Mouse (Mus musculus): ENCODE data around the gene H1fx. TPM values are rescaled to one million over a fixed set of nuclear protein-coding genes. Genes with fewer than 3 reads are reported as not detected.

The H1fx gene
- polyA plus RNA-seq, 1 experiment from 2014 or later = 17.3 TPM

DNA sequence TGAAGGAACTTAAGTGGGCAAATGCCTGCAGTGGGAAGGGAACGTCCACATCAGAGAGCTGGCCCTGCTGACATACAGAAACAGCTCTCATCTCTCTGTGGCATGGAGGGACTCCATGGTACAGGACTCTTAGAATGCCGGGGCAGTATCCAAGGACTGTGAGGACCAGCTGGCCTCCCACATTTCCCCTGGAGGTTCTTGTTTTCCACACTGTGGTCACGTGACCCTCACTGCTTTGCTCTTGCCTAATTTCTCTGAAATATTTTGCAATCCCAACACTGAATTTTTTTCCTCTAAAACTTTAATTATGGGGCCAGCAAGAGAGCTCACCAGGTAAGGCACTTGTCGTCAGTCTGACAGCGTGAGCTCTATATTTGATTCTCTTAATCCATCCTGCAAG lies 46.4 kb downstream of the H1fx start:
- H3K36me3 ChIP-seq (ENCODE audit: control insufficient read depth, insufficient read depth, low read length) = peaks cover 2% of the 10 kb centered on the region; the same call in 1 of the 2 replicates
- no peak overlapping the region for H3K9ac ChIP-seq (ENCODE audit: low read length)
- no peak for TF ChIP-seq CTCF (IDR thresholded peaks at IDR 0.05; ENCODE audit: low read depth)
- TF ChIP-seq EP300 (optimal IDR thresholded peaks at IDR 0.05) = no peak
- H3K27ac ChIP-seq (replicated peaks) = no peak overlapping the region
- H3K9me3 ChIP-seq (ENCODE audit: control insufficient read depth, low read length) = no peaks in the 10 kb centered on the region
- ATAC-seq (ENCODE audit: low FRiP score, low TSS enrichment) (no peak), DNase-seq (ENCODE audit: low spot score) (no peak)
- no peak overlapping the region for H3K4me3 ChIP-seq (ENCODE audit: low read depth, low read length)
- H3K4me1 ChIP-seq (replicated peaks; ENCODE audit: control insufficient read depth, insufficient read depth) = no peaks in the 10 kb centered on the region
- H3K4me2 ChIP-seq (replicated peaks; ENCODE audit: low read depth) = no peak overlapping the region
- no peaks in the 10 kb centered on the region for H3K27me3 ChIP-seq (ENCODE audit: control insufficient read depth, insufficient read depth, low read length)
- 80% methylated on average over 5 of the region's 5 CpGs for WGBS

Small RNA genes lying within 50 kb of the gene (microRNA-seq; reads per million reads assigned to microRNA genes)
- not detected for gene Gm47286

Other genes starting within 250 kb of the H1fx start
- 0.38 and 0.40 TPM in 2 replicates for gene Gp9, start 203.6 kb downstream of the H1fx start, polyA plus RNA-seq (2015; fragmentation: Nextera tagmentation; extraction: Ambion mirVana)
- gene Rab43, start 169.5 kb downstream of the H1fx start, polyA plus RNA-seq (2015; fragmentation: Nextera tagmentation; extraction: Ambion mirVana) = 12.6 and 13.4 TPM in 2 replicates
- gene Gm45140, start 145.8 kb downstream of the H1fx start, polyA plus RNA-seq (2015; fragmentation: Nextera tagmentation; extraction: Ambion mirVana) = 1.3 and 1.9 TPM in 2 replicates
- gene Isy1, start 142.8 kb downstream of the H1fx start, polyA plus RNA-seq (2015; fragmentation: Nextera tagmentation; extraction: Ambion mirVana) = 24.6 and 27.5 TPM in 2 replicates
- gene Cnbp, start 130.5 kb downstream of the H1fx start, polyA plus RNA-seq (2015; fragmentation: Nextera tagmentation; extraction: Ambion mirVana) = 740 and 754 TPM in 2 replicates
- 72.5 and 75.6 TPM in 2 replicates for gene Copg1, start 93.8 kb downstream of the H1fx start, polyA plus RNA-seq (2015; fragmentation: Nextera tagmentation; extraction: Ambion mirVana)
- 21.3 and 21.4 TPM in 2 replicates for gene Hmces, start 67.7 kb downstream of the H1fx start, polyA plus RNA-seq (2015; fragmentation: Nextera tagmentation; extraction: Ambion mirVana)
- gene Rab7, start 63.6 kb upstream of the H1fx start, polyA plus RNA-seq (2015; fragmentation: Nextera tagmentation; extraction: Ambion mirVana) = 179 and 198 TPM in 2 replicates
- 265 and 266 TPM in 2 replicates for gene Rpn1, start 102.8 kb upstream of the H1fx start, polyA plus RNA-seq (2015; fragmentation: Nextera tagmentation; extraction: Ambion mirVana)
- 3.3 and 3.4 TPM in 2 replicates for gene Gata2, start 212.3 kb upstream of the H1fx start, polyA plus RNA-seq (2015; fragmentation: Nextera tagmentation; extraction: Ambion mirVana)
- not detected in 2 replicates for gene Dnajb8, start 240.6 kb upstream of the H1fx start, polyA plus RNA-seq (2015; fragmentation: Nextera tagmentation; extraction: Ambion mirVana)

Measured in stomach, postnatal 0 days (tissue).